Mouse (Mus musculus) retina, embryonic 14.5 days (tissue): ENCODE measurements at regions not wholly inside any gene's neighbourhood (a gene's known extent, or its start where the extent isn't known, plus 50 kb on each side); places are given as distances from the start of the nearest gene placed in this dataset.
"Not testable (repeated sequence)": the region's sequence is repeated elsewhere in the genome, so short reads cannot be mapped to it uniquely, and the experiment has no call there.

Experiments used
- DNase-seq: peaks from one replicate; pipeline ENCODE4 v3.0.0-alpha.2; 2015; ENCODE audit warnings: low spot score

- DNase-seq: no peak
These were observed 584.8 kb upstream of the Pfkp start for GRCm38 (mm10) chr13:7233399-7233798.

- DNase-seq: no peak
These were observed 558.1 kb upstream of the Pfkp start for GRCm38 (mm10) chr13:7206626-7207211.

GRCm38 (mm10) chr13:7195990-7196389 is 547.4 kb upstream of the Pfkp start:
- DNase-seq: no peak

- no peak for DNase-seq
These were observed 533.7 kb upstream of the Pfkp start for GRCm38 (mm10) chr13:7182216-7182751.

DNA sequence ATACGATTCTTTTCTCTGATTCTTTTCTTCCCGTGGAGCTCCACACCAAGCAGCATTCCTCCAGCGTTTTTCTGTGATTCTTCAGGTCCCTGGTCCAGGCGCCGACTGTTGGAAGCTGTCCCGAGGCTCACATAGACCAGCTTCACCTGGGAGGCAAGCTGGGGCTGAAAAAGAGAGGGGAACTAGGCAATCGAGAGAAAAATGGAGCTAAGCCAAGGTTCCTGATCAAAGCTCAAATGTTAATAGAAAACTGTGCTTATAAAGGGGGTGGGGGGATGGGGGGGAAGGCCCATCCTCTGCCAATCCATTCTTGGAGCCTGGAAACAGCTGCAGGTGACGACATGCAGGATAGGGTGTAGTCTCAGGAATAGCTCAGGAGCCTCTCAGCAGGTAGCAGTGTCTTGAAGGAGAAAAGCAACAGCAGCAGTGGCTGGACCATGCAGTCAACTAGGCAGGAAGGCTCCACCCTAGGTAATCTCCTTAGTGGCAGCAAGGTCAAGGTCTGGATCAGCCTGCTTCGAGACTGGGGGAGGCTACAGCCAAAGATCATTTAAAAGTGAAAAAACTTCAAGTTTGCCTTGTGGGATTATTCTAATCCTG is 527.1 kb upstream of the Pfkp start:
- no peak for DNase-seq

GRCm38 (mm10) chr13:7170035-7170434 is 521.5 kb upstream of the Pfkp start:
- DNase-seq: not testable (repeated sequence)

DNA sequence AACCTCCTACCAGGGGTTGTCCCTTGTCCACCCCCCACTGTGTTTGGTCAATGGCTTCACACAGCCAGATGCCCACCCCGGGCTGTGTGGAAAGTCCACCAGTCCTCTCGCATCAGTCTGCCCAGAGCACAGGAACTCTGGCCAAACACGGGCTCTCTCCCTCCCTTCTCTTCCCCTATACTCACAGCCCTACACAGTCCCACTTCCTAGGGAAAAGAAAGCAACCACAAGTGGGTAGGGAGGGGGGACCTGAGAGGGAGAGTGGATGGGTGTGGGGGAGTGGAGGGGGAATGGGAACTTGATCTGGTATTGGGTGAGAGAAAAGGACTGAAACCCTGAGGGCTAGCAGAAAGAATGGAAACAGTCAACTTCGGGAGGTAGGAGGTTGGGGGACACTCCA is 497.8 kb upstream of the Pfkp start:
- DNase-seq: no peak

DNA sequence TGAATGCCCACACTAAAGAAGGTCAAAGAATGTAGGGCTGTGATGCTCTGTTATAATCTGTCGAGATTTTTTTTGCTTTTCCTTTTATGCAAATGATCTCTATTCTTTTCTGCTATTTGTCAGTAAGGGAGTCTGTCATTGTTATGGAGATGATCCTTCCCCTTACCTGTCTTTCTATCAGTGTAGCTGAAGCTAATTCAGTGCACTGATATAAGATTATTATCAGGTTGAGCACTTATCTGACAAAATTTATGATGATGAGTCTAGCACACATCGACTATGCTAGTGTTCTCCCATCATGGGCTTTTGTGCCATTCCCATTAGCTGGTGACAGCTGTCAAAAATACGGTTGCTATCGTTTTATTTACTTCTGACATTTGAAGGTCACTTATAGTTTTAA is 462.0 kb upstream of the Pfkp start:
- no peak for DNase-seq

DNA sequence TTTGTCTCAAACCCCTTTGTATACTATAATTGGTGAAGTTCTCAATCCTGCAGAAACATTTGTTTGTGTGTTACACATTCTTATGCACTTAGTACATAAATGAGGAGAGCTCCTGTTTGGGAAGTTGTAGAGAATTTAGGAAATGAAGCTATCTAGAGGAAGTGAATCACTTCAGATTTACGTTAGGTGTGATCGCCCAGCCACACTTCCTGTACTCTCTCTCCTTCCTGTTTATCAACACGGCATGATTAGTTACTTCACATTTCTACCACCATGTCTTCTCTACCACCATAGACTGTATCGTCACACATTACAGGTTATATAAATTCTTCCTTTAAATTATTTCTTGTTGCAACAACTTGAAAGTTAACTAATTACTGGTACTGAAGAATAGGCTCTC is 454.7 kb upstream of the Pfkp start:
- no peak for DNase-seq

DNA sequence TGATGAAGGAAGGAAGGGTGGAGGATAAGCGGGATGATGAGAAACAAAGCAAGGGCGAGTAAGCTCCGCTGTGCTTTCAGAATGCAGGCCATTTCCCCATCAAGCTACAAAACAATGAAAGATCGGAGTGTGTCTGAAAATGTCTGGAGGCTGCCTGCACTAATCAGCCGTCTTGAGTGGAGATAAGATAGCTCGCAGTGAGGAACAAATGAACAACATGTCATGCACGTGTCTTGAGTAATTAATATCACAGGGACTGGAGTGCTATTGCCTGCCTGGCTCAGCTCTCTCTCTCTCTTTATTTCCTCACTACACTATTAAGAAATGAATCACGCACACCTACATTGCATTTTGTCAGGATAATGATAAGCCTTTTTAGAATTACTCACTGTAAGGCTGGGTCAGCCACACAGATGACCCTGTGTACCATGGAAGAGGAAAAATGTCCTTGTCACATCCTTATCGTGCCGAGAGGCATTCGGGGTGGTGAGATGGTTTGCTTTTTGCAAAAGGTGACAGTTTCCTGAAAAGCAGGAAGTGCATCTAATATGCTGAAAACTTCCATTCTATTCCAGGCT is 444.6 kb upstream of the Pfkp start:
- DNase-seq: peak; percentile 52

- DNase-seq: no peak
These were observed 442.3 kb upstream of the Pfkp start for GRCm38 (mm10) chr13:7090916-7091315.

DNA sequence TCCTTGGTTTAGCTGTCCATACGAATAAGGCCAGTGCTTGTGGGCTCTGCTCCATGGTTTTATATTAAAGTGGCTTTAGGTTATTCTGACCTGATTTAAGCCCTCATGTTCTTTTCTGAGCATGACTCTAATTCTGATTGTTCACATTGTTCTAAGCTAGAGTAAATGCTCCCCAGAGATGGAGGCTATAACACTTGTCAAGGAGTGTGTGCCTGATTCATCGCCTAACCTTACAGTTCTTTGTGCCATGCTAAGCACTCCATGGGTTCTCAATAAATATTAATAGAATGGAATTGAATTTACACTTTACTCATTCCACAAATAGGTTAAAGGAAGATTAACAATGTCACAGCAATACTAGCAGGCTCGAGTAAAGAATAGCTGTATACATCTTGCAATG is 417.6 kb upstream of the Pfkp start:
- DNase-seq: no peak

GRCm38 (mm10) chr13:7063717-7064116 is 415.1 kb upstream of the Pfkp start:
- DNase-seq: no peak

DNA sequence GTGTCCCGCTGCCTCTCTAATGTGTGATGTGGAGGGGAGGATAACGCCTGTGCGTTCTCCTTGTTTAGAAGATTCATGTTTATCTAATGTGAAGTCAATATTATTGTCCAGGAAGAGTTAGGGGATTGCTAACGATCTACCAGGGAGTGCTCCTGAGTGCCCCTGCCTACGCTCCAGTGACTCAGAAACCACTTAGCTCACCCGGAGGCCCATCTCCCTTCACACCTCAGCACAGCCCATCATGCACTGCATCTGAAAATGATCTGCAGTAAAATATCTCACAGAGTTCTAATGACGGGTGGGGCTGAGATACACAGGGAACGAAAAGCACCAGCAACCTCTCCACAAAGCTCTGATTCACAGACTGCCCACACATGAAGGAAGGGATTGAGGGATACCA is 409.0 kb upstream of the Pfkp start:
- no peak for DNase-seq
